Mouse (Mus musculus) layer of hippocampus, adult 11-12 months (tissue): ENCODE measurements around the gene 5330417H12Rik.

Experiments used
- DNase-seq: peaks from one replicate; pipeline ENCODE4 v3.0.0; 2022; ENCODE audit warnings: low spot score

The 5330417H12Rik gene

DNA sequence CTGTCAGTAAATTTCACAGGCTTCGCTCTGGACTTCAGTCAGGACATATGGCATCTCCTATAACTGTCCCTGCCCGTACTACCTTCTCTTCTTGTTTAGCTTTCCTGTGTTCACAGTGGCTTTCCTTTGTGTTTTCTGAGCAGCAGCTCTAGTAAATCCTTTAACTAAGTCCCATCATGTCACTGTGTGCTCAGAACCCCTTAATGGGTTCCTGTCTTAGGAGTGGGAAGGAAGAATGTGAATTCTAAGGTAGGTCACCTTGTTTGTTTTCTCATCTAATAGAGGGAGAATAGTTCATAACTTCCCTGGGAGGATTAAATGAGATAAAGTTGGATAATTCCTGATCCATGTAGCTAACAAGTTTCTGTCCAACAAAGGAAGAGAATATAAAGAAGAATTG is at the start of gene 5330417H12Rik:
Gene 5330417H12Rik (minus strand): TSS at position 101 of the 400 bp plus-strand sequence.
- no peak for DNase-seq

DNA sequence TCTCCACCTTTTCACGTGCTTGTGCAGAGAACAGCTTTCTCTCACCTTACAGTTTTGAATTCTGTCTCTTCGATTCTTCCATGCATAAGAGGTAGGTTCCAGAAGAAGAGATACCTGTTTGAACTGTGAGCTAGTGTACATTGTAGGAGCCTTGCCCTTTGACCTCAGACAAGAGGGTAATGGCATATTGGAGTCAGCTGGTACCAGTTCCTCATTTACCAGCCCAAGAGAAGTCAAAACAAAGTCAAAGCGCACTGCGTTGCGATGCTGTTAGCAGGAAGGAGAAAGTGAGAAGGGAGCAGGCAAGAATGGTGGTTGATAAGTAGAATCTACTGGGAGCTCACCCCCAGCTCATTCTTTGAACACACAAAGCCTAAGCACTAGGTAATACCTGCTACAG is 43.6 kb upstream of the 5330417H12Rik start:
- DNase-seq = no peak

DNA sequence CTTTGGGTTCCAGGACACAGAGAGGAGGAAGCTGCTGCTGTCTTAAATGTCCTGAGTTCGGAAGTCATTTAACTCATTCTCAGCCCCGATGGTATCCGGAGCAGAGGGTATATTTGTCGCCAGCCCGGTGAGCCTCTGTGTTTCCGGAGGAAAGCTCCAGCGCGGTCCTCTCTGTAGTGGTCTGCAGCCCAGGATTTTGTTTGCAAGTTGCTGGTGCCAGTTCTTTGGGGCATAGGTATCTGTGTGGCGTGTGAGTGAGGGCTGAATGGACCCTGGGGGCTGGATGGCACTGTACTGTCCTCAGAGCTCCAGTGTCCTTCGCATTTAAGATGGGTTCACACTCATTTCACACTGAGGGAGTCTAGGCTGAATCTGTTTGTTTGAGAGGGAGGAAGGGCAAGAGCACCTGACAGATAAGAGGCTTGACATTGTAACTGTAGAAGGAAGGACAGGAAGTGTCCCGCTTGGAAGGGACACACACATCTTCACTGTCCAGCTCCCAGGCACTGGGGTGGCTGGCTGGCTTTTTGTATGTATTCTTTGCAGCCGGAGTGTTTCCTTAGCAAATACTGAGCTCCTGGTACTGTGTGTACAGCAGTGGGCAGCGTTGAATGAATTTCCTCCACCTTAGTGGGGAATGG is 41.4 kb upstream of the 5330417H12Rik start:
- no peak for DNase-seq

DNA sequence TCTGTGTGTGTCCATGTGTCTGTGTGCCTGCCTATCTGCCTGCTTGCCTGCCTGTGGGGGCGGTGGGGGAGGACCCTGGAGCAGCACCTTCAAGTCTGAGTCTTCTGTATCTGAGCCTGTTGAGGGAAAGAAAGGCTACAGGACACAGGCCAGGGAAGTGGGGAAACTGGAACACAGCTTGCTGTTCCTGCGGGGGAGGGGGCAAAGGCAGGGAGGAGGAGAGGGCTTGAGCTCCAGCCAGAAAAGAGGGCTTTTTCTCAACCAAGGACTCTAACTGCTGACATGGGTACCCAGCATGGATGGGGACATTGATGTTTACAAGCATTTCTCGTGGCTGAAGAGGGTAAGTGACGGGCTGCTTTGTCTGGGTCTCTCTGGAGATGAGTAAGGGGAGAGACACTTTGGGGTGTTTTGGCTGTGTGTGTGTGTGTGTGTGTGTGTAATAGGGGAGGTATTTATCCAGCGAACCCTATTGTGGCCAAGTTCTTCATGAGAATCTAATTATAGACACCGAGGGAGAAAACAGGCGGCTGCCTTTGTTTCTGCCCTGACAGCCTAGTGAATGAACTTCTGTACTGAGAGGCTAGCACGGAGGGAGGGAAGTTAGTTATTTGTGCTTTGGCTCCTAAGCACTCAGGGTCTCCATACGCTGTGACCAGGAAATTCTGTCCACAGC is 40.8 kb upstream of the 5330417H12Rik start:
- peak; percentile 51 for DNase-seq

DNA sequence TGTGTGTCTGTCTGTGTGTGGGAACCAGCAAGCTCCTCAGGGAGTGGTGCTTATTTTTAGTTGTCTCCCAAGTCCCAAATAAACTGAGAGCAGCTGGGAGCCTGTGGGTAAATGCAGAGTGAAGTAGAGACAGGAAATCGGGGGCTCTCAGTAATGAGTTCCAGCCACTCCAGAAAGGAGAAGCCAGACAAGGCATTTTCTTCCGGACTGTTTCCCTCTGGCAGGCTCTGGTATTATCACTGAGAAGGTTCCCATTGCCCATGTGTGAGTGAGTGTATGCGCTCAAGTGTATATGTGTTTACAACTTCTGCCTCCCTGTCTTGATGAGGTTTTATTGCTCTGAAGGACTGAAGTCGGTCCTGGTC is 40.2 kb upstream of the 5330417H12Rik start:
- no peak for DNase-seq

DNA sequence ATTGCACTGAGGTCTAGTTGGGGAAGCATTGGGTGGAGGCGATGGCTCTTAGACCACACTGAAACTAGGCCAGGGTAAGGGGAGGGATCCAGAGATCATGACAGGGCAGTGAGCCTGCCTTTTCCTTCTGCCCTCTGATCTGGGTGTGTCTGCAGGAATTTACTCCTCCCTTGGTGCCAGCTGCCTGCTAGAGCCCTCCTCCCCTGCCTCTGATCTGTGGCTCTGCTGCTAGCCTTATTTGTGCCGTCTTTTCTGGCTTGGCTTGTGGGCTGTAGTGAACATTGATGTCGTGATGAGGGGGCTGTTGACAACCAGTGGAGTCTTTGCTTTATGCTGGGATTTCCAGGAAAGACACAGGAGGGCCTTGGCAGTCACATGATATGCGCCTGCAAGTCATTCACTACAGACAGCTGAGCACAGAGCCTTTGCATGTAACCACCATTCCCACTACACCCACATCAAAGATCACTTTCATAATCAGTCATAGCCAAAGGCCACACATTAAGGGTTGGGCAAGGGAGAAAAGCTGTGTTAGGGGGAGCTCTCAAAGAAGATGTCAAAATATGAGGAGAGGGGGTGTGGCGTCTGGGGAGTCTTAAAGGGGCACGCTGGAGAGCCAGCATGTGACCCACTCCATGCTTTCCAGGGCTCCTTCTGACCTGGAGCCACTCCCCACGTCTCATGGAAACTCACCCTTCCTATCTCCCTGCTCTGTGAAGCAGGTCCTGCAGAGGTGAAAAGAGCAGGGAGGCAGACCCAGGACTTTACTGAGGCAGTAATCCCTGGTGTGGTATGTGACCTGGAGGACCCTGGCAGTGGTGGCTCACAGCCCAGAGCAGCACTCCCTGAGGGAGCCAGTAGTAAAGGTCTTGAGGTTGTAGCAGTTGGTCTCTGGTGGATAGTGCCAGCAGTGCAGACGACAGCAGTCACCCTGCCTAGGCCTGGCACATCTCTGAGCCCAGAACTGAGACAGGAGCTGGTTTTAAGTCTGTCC is 39.4 kb upstream of the 5330417H12Rik start:
- DNase-seq = no peak

DNA sequence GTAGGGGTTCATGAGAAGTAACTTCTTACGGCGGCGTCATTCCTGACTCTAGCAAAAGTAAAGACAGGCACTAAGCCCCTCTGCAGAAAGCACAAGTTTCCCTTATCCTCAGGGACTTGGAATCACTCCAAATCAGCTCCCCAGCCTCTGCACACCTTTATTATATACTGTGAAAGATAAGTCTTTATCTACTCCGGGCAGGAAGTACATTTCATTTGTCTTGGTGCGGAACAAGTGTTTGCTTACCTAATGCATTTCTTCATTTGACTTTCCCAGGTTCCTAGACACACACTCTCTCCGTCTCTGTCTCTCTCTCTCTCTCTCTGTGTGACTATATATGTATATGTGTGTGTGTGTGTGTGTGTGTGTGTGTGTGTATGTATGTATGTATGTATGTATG is 38.7 kb upstream of the 5330417H12Rik start:
- DNase-seq = no peak

DNA sequence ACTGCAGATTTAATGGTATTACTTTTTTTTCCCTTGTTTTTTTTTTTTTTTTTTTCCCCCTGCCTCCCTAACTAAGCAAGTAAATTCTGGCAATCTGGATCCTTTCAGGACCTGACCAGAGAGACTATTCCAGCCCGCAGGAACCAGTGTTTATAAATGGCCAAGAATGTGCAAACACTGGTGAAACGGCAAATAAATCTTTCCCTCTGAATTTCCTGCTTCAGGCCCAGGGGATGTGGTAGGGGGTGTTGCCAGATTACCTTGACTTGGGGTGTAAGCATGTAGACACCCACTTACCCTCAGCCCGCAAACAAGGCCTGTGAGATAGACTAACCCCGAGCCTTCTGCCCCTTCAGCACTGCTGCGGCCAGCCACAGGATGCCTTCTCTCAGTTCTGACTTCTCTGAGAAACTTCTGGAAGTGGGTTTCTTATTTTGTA is 36.9 kb upstream of the 5330417H12Rik start:
- DNase-seq = no peak

DNA sequence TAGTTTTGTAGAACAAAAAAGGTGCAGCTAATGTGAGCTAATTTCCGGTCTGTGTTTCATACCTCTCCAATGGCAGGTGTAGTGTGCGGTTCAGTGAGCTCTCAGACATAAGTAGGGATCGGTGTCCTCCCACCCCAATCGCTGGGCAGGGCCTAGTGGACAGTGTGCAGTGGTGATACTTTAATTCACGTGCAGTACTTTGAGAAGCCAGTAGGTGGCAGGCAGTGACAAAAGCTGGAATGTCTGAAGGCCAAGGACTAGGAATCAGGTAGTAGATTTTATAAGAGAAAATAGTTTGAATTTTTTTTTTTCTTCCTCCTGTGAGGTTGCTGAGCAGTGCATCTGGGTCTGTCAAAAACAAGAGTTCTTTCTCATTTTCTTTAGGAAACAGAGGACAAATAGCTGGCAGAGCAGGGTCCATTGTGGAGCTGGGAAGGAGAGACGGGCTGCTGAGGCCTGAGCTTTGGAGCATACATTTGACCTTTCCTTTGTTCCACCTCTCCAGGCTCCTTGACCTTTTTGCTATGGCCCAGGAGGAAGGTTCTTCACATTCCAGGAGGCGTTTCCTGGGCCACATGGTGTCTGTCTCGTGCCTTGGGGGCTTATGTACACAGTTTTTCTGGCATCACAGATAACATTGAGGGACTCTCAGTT is 36.4 kb upstream of the 5330417H12Rik start:
- DNase-seq = peak; percentile 78

DNA sequence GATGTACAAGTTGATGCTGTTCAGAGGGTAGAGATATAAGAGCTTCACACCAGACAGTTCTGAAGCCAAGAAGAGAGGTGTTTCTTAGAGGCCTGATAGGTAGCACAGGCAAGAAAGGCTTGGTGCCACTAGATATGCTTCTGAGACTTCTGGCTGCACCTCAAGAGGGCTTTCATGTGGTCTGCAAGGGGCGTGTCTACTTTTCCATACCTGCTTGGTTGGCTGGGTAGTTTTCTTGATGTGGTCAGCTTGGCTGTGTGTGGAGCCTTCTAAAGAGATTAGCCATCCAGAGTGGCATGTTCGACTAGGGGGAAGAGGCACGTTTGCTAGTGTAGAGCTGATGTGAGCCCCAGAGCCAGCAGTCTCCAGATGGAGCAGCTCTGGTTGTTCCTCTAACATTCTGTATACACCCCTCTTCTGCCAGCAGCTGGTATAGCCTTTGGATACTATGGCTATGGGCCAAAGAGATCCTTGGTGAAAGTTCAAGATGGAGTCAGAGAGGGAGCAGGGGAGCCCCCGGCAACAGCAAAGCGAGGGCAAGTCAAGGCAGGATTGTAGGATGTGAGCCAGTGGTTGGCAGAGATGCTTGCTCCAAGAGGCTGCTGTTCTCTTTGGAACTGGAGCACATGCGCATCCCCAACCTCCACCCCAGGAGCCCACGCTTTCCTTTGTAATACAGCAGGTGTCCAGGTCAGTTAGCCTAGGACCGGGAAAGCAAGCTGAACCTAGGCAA is 34.4 kb upstream of the 5330417H12Rik start:
- no peak for DNase-seq

DNA sequence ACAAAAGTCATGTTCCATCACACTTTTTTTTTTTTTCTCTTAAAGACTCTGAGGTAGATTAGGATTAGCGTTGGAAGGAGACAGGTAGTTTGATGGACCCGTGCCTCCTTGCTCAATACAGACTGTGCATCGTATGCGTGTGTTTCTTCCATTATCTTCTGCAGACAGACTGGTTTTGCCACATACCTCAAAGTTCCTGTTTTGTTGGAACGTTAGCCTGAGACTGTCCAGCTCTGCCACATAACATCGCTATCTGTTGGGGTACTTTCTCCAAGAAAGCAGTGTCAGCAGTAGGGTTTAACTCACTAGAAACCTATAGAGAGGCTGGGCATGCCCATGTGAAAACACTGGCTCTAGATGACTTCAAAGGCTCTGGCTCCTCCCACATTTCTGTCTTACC is 31.5 kb upstream of the 5330417H12Rik start:
- DNase-seq = no peak

DNA sequence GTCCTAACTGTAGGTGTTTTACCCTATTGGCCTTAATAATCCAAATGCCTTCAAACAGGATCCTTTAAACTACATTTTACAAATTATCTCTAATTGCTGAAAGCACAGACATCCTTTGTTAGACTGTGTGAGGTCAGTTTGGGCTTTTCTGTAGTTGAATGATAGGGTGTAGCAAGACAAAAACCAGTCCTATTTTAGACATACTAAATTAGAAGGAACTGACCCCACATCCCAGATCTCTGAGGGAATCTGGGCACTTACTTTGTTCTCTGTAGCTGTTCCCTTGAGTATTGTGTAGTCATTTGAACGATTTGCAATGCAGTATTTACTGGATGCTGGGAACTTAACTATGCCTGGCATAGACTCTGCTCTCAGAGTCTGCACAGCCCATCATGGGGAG is 26.9 kb upstream of the 5330417H12Rik start:
- DNase-seq = no peak

DNA sequence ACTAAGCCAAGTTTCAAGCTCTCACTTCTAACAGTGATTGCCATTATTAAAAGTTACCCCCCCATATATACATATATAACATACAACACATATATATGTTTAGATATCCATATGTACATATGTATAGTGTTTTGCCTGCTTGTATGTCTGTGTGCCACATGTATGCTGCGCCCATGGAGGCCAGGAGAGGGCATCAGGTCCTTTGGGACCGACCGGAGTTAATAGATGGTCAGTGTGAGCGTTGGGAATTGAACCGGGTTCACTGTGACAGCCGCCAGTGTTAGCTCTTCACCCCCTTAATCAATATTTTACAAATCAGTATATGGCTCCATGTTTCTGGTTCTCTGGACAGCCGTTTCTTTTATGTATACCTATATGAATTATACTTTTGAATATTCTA is 25.0 kb upstream of the 5330417H12Rik start:
- no peak for DNase-seq

DNA sequence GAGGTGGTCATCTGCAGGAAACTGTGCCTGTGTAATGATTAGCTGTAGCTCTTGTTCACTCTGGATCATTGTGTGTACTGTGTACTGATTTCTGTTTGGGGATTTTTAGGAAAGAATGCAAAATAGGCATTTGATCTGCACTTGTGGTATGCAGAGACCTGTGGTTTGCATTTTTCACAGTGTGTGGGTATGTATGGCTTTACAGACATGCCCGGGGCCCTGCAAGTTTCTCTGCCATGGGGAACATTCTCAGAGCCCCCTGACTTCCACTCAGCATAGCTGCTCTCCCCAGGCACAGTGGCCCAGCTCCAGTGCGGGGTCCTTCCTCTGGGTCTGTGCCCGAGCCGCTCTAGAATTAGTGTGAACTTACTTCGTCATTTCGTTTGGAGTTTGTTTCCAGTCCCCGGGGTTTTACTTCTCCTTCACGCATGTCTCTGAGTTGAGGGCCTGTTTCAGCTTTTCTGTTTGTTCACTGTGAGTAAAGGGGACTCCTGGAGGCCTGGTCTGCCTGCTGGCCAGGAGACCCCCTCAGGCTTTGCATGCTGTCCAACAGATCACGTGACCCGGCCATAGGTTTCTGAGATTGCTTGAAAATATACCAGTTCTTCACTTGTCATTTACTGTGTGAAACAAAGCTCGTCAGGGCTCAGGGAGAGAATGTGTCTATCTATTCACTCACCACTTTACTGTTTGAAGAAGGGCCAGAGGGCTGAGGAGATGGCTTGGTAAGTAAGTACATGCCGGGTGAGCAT is 24.2 kb upstream of the 5330417H12Rik start:
- no peak for DNase-seq

DNA sequence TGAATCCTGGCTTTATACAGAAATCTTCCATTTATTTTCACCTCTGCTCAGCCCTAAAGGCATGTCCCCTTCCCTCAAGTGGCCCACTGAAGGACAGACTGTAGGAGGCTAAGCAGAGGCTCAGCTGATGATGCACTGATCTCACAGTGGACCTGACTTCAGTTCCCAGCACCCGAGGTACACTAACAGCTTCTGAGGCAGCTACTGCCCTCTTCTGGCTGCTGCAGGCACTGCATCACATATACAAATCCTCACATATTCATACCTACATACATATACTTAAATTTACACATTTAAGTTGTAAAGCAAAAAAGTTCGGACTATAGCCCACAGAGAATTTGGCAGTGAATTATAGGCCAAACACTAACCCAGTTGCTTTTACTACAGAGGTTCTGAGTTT is 20.0 kb upstream of the 5330417H12Rik start:
- DNase-seq = no peak

DNA sequence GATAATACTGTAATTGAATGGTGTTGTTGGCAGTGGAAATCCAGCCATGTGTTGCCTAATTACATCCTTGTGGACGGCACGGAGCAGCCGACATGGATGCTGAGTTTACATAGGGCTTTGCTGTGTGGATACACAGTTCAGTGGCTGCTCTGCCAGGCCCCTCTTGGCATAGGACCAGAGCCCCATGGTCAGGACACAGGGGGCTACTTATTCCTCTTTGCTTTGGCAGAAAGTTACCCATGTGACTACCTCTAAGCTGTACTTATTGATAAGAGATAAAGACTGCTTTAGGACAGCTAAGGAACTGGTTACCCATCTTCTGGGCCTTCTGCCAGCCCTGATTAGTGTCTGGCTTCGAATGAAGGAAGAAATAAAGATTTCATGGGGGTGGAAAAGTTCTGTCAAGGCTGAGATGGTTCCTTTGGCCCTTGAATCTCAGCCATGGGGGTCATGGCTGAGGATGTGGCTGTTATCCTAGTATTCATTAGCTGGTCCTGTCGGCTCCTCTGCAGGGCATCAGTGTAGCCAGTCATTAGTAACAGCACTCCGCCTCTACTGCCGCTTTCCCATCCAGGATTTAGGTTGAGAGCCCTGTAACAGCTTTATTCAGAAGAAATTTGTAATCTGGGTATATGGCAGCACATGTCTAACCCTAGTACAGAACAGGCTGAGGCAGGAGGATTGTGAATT is 17.8 kb upstream of the 5330417H12Rik start:
- DNase-seq = no peak

DNA sequence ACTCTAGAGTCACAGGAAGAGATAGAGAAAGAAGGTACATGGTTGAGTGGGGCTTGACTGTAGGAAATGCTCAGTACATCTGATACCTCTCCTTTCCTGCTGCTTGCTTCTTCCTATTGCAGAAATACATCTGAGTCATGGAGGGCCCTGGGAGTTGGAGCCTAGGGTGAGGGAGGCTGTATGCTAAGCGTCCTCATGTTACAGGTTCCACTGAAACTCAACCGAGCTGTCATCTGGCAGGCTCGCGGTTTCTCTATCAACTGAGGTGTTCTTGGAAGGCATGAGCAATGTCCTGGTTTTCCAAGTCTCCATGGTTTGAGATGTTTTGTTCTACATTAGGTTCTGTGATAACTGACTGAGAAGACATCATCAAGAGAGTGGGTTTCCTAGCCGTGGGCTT is 13.1 kb upstream of the 5330417H12Rik start:
- DNase-seq = no peak

DNA sequence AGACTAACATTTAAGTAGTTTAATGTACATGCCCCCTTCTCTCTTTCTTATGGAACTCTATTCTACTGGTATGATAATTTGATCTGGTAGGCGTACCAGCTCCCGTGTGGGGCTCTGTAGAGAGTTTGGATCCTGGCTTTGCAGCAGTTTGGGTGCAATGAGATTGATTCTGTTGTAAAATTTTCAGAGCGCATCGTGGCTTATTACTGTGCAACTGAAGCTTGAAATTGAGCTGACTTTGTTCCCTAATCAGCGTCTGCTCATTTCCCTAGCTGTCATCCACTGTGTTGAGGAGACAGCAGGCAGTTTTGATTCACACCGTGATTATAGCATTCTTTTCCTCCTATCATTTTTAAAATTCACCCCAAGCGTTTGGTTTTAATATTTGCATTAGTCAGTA is 12.4 kb upstream of the 5330417H12Rik start:
- no peak for DNase-seq

DNA sequence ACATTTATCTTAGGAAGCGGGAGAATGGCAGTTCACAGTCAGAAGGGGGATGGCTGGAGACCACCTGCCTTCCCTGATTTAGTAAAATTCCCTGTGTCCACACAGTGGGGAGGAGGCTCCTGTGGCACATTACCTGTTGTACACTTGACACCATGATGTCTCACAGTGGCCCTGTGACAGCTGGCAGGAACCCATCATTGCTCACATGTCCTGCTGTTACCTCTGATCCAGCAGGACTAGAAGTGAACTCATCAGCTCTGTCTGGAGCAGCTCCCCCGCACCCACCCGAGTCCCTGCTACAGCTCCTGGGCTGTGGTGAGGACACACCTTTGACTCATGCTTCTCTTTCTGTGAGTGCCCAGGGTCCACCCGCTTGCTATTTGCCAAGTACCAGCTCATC is 8.2 kb upstream of the 5330417H12Rik start:
- no peak for DNase-seq

DNA sequence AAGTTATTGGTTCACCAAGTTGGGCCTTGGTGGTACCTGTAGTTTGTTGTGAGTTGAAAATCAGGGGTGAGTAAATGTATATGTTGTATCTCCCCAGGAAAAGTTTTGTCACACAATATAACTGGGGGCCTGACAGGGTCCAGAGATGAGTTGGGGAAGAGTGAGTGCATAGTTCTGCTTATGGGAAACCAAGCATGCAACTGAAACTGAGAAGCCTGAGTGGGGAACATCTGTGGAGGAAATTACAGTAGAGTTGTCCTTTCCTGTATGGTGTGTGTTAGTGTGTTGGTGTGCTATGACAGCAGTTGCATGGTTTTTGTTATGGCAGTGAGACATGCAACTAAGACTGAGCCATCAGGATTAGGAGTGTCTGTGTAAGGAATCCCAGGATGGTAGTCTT is 3.4 kb upstream of the 5330417H12Rik start:
- DNase-seq = no peak
